Mouse (Mus musculus) liver, embryonic 14.5 days (tissue): ENCODE data around the gene Rap1gap2. TPM values are rescaled to one million over a fixed set of nuclear protein-coding genes. Genes with fewer than 3 reads are reported as not detected.

ENCODE experiments used
- ATAC-seq: fragments of 200-750 bp; cut with Nextera tagmentation; 2 replicates; pipeline ENCODE4 v1.8.0; 2017; ENCODE audit warnings: moderate number of reproducible peaks, mild to moderate bottlenecking, moderate library complexity; ENCODE audit not compliant: insufficient read depth
- DNase-seq, 3 experiments: peaks; one replicate each; pipeline ENCODE4 v3.0.0-alpha.2; 2012 to 2013; ENCODE audit warnings: low read depth in 3 of 3, low spot score in 3 of 3
- H3K27ac ChIP-seq: fragments of 300-500 bp; sonication (generic); 2 replicates; pipeline ENCODE4 v1.5.1; 2014; ENCODE audit warnings: moderate library complexity, mild to moderate bottlenecking, control low read depth, inconsistent platforms
- H3K27me3 ChIP-seq: fragments of 300-500 bp; sonication (generic); 2 replicates; pipeline ENCODE4 v1.6.1; 2014; ENCODE audit warnings: mild to moderate bottlenecking, low read length, moderate library complexity; ENCODE audit not compliant: control insufficient read depth, insufficient read depth
- H3K36me3 ChIP-seq: fragments of 300-500 bp; sonication (generic); replicated peaks from 2 replicates; pipeline ENCODE4 v1.6.1; 2014; ENCODE audit warnings: low read depth; ENCODE audit not compliant: control insufficient read depth, insufficient read depth
- H3K4me1 ChIP-seq, 2 experiments: fragments of 200-500 bp in 1 of 2; fragments of 300-500 bp in 1 of 2; sonication (generic) in 1 of 2; replicated peaks; 2 replicates each; pipeline ENCODE4 v1.6.1; 2012 to 2014; ENCODE audit warnings: antibody characterized with exemption in 1 of 2, inconsistent platforms in 1 of 2, low read length in 1 of 2; ENCODE audit not compliant: control insufficient read depth in 2 of 2, insufficient read depth in 2 of 2
- H3K4me2 ChIP-seq: fragments of 300-500 bp; sonication (generic); 2 replicates; pipeline ENCODE4 v1.6.1; 2014; ENCODE audit warnings: low read depth, mild to moderate bottlenecking, control low read depth, moderate library complexity
- H3K4me3 ChIP-seq, 2 experiments: fragments of 200-500 bp in 1 of 2; fragments of 300-500 bp in 1 of 2; sonication (generic) in 1 of 2; 2 replicates each; pipeline ENCODE4 v1.5.1; 2012 to 2014; ENCODE audit warnings: low read depth in 2 of 2, low read length in 2 of 2, mild to moderate bottlenecking in 2 of 2, control low read depth in 1 of 2, inconsistent platforms in 1 of 2, moderate library complexity in 1 of 2; ENCODE audit not compliant: insufficient read depth in 1 of 2
- H3K9ac ChIP-seq: fragments of 300-500 bp; sonication (generic); replicated peaks from 2 replicates; pipeline ENCODE4 v1.6.1; 2014; ENCODE audit warnings: mild to moderate bottlenecking, control low read depth, moderate library complexity
- H3K9me3 ChIP-seq: fragments of 300-500 bp; sonication (generic); 2 replicates; pipeline ENCODE4 v1.6.1; 2016; ENCODE audit warnings: low read length, mixed read lengths; ENCODE audit not compliant: control insufficient read depth
- CTCF ChIP-seq: IDR thresholded peaks from 2 replicates; pipeline ENCODE4 v1.5.1; 2016; ENCODE audit warnings: antibody characterized with exemption, low read depth, control low read depth
- EP300 ChIP-seq: IDR thresholded peaks from 2 replicates; pipeline ENCODE4 v1.6.1; 2016; ENCODE audit warnings: antibody characterized with exemption, low read depth
- WGBS: fragments of 180-500 bp; shearing (Covaris S2); extraction: QIAGEN DNeasy Blood & Tissue Kit; methylation state at CpG from one replicate; pipeline ENCODE4 v1.1.7; 2014; ENCODE audit not compliant: insufficient replicate concordance; 5-methylcytosine and 5-hydroxymethylcytosine counted together
- polyA plus RNA-seq, 2 experiments: library from polyadenylated mRNA; depleted of rRNA in 1 of 2; stranded (reverse) in 1 of 2; unstranded in 1 of 2; fragments of >200 nt; fragmentation: Nextera tagmentation in 1 of 2; extraction: Ambion mirVana in 1 of 2; gene quantifications; 2 replicates each; pipeline versions ENCODE4 v1.2.1 to v1.2.3; 2012 to 2014

The Rap1gap2 gene
- polyA plus RNA-seq, 2 experiments, result 0.56 to 0.98 TPM

DNA sequence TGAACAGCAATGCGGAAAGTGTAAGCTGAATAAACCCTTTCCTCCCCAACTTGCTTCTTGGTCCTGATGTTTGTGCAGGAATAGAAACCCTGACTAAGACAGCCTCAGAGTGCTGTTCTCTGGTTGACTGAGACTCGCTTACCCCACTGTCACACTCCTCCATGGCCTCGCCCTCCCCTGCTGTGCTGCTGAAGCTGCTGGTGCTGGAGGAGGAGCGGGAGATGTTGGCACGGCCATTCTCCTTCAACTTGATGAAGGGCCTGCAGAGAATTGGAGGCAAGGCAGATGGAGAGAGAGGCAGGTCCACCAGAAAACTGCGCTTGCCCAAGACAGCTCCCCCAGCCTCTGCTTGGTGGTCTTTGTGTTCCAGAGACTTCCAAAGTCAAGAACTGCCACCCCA lies 217.8 kb downstream of the Rap1gap2 start:
- no peaks in the 10 kb centered on the region for H3K27me3 ChIP-seq
- ATAC-seq, result no peak
- H3K9ac ChIP-seq, result no peak overlapping the region
- no peak for TF ChIP-seq CTCF
- TF ChIP-seq EP300, result no peak
- no peaks in the 10 kb centered on the region for H3K9me3 ChIP-seq
- no peak overlapping the region for H3K27ac ChIP-seq
- no peak overlapping the region for H3K4me3 ChIP-seq
- DNase-seq, result no peak
- no peaks in the 10 kb centered on the region; a peak in 1 of 4 replicates for H3K4me1 ChIP-seq
- H3K36me3 ChIP-seq, result no peaks in the 10 kb centered on the region
- H3K4me2 ChIP-seq, result no peak overlapping the region
- 55% methylated on average over 6 of the region's 6 CpGs for WGBS

GRCm38 (mm10) chr11:74391899-74392298 lies 218.8 kb downstream of the Rap1gap2 start:
- Histone ChIP-seq H3K4me2 (no peak overlapping the region), H3K4me3 (no peak overlapping the region), H3K9ac (no peak overlapping the region), H3K9me3 (no peaks in the 10 kb centered on the region), H3K27ac (no peak overlapping the region), H3K4me1 (no peaks in the 10 kb centered on the region; a peak in 1 of 4 replicates), H3K36me3 (no peaks in the 10 kb centered on the region), H3K27me3 (no peaks in the 10 kb centered on the region)
- WGBS, result 63% methylated on average over 11 of the region's 11 CpGs
- no peak for DNase-seq
- no peak for ATAC-seq
- TF ChIP-seq CTCF (no peak), EP300 (no peak)

- TF ChIP-seq EP300 (no peak), CTCF (no peak)
- no peaks in the 10 kb centered on the region for H3K9me3 ChIP-seq
- DNase-seq (no peak), ATAC-seq (no peak)
- no peaks in the 10 kb centered on the region for H3K27me3 ChIP-seq
- H3K4me2 ChIP-seq, result no peak overlapping the region
- 65% methylated on average over 5 of the region's 5 CpGs for WGBS
- H3K27ac ChIP-seq, result no peak overlapping the region
- H3K4me1 ChIP-seq, result no peaks in the 10 kb centered on the region
- no peaks in the 10 kb centered on the region for H3K36me3 ChIP-seq
- no peak overlapping the region for H3K9ac ChIP-seq
- no peak overlapping the region for H3K4me3 ChIP-seq
These were observed 223.5 kb downstream of the Rap1gap2 start for GRCm38 (mm10) chr11:74387203-74387602.

GRCm38 (mm10) chr11:74385674-74386073 lies 225.0 kb downstream of the Rap1gap2 start:
- H3K27me3 ChIP-seq, result no peaks in the 10 kb centered on the region
- DNase-seq (no peak), ATAC-seq (no peak)
- no peaks in the 10 kb centered on the region for H3K4me1 ChIP-seq
- H3K36me3 ChIP-seq, result no peaks in the 10 kb centered on the region
- TF ChIP-seq EP300 (no peak), CTCF (no peak)
- H3K27ac ChIP-seq, result no peak overlapping the region
- WGBS, result 78% methylated on average over 9 of the region's 9 CpGs
- no peak overlapping the region for H3K4me3 ChIP-seq
- H3K9me3 ChIP-seq, result no peaks in the 10 kb centered on the region
- no peak overlapping the region for H3K4me2 ChIP-seq
- no peak overlapping the region for H3K9ac ChIP-seq

DNA sequence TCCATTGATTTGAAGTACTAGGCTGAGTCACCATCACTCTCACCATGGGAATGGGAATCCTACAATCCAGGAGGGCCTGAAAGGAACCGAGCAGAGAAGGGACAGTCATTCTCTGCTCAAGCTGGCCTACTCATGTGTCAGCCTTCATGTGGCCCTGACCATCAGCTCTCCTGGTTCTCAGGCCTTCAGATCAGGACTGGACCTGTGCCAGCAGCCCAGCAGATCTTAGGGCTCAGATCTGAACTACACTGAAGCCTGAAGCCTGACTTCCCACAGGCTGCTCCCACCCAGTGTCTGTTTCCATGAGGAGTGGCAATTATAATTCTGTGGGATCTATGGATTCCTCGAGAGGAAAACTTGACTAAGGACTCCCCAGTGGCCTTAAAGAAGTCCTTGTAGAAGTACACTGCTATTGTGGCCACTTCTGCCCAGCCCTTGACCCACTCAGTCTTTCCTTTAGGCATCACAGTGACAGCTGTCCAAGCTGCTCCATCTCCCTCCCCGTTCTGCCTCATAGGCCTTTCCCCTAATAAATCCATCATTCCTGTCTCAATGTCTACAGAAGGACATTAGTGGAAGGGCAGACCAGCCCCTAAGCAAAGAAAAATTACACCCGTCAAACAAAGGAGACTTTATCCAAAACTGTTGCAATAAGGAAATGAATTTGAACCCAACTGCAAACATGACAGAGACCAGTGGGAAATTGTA lies 231.4 kb downstream of the Rap1gap2 start:
- Histone ChIP-seq H3K4me1 (no peaks in the 10 kb centered on the region), H3K36me3 (no peaks in the 10 kb centered on the region), H3K9me3 (no peaks in the 10 kb centered on the region), H3K4me3 (no peak overlapping the region), H3K27ac (no peak overlapping the region), H3K27me3 (no peaks in the 10 kb centered on the region), H3K4me2 (no peak overlapping the region), H3K9ac (no peak overlapping the region)
- ATAC-seq, result no peak
- DNase-seq, result no peak
- TF ChIP-seq EP300, result no peak
- TF ChIP-seq CTCF, result no peak
- WGBS, result 40% methylated on average over 4 of the region's 4 CpGs
